Mouse (Mus musculus) stomach, postnatal 0 days (tissue): Measurements from ENCODE around the gene Ildr2.

Experiments
- CTCF ChIP-seq: IDR thresholded peaks from 2 replicates; pipeline ENCODE4 v1.5.1; 2016; ENCODE audit warnings: antibody characterized with exemption, low read depth, mild to moderate bottlenecking, moderate library complexity
- EP300 ChIP-seq: optimal IDR thresholded peaks from 2 replicates; pipeline ENCODE3; 2016; ENCODE audit warnings: antibody characterized with exemption

GRCm38 (mm10) chr1:166280566-166280965 is 26.6 kb downstream of the Ildr2 start:
- TF ChIP-seq EP300 (no peak), CTCF (no peak)
